Mouse (Mus musculus) gastrocnemius, postnatal 10 days (tissue): Measurements from ENCODE around the gene Zfp91. TPM values are rescaled to one million over a fixed set of nuclear protein-coding genes. Genes with fewer than 3 reads are reported as not detected.

Experiments used
- total RNA-seq, 2 experiments: library from RNA; stranded (reverse); gene quantifications; 2 replicates each; pipeline ENCODE4 v1.2.3; 2021

Gene Zfp91
- total RNA-seq, 2 experiments from 2014 or later = 68.7 to 69.4 TPM

Other genes starting within 250 kb of the Zfp91 start
- gene Gm4952, start 196.2 kb downstream of the Zfp91 start, total RNA-seq = not detected
- not detected for gene Glyat, start 162.8 kb downstream of the Zfp91 start, total RNA-seq
- gene Olfr1442, start 125.7 kb downstream of the Zfp91 start, total RNA-seq = not detected
- not detected for gene Olfr1443, start 118.0 kb downstream of the Zfp91 start, total RNA-seq
- gene Keg1, start 100.3 kb downstream of the Zfp91 start, total RNA-seq = not detected
- gene Cntf, start 30.5 kb downstream of the Zfp91 start, total RNA-seq = 1 to 10 TPM; 4.4 to 4.6 TPM
- gene Lpxn, start 67 bp upstream of the Zfp91 start, total RNA-seq = 1 to 10 TPM in 1 of 2 experiments, under 1 TPM in 1; 0.85 to 1.1 TPM
- not detected for gene Gm5244, start 50.6 kb upstream of the Zfp91 start, total RNA-seq
- not detected for gene Olfr1444, start 61.2 kb upstream of the Zfp91 start, total RNA-seq
- gene Olfr1445, start 87.7 kb upstream of the Zfp91 start, total RNA-seq = not detected
- not detected for gene Olfr1446, start 97.4 kb upstream of the Zfp91 start, total RNA-seq
- not detected for gene Olfr1447, start 107.6 kb upstream of the Zfp91 start, total RNA-seq
- not detected for gene Olfr1448, start 128.3 kb upstream of the Zfp91 start, total RNA-seq
- gene Olfr1449, start 134.7 kb upstream of the Zfp91 start, total RNA-seq = not detected
- gene Olfr1450, start 154.1 kb upstream of the Zfp91 start, total RNA-seq = not detected
- gene Olfr1451, start 198.9 kb upstream of the Zfp91 start, total RNA-seq = not detected
- not detected for gene Olfr1453, start 232.2 kb upstream of the Zfp91 start, total RNA-seq